Mouse (Mus musculus): Measurements from ENCODE around the gene Nptx1. TPM values are rescaled to one million over a fixed set of nuclear protein-coding genes. Genes with fewer than 3 reads are reported as not detected.
A peak's percentile ranks its signal among the peaks of the same experiment; 100 is the strongest.

Nptx1 gene
- polyA plus RNA-seq, 1 experiment from 2014 or later = 2.6 TPM

DNA sequence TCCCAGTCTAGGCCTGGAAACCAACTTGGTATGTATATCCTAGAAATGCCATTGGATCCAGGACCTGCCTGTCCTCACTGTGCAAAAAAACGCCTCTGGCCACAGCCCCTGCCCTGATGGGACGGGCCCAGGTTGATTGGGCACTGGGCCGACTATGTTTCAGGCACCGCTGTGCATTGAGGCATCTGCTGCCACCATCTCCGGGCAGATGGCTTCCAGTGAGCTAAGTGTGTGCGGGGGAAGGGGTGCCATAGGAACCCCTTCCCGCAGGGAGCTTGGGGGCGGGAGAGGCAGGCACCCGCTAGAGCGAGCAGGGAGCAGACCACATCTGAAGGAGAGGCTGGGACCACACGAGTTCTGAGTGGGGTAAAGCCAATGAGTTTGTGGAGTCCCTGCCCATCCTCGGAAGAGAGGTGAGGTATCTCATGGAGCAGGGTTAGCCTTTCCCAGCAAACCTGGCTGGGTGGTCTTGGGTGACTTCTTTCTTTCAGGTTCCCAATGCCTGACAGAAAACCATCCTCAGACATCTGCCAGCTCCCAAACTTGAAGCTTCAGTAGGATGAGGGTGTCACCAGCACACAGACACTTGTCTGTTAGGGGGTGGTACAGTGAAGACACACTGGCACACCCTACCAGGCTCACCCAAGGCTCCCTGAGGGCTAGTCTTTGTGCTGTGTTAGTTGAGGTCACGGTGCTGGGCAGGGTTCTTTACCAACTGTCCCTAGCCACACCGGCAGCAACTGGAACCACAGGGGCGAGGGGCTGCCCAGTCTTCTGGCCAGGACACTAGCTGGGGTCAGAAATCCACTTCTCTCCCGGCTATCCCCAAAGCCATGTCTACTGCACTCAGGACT lies 31.5 kb downstream of the Nptx1 start:
- no peak for DNase-seq (ENCODE audit: low spot score)
- H3K9me3 ChIP-seq = no peaks in the 10 kb centered on the region
- peaks cover 47% of the 10 kb centered on the region for H3K4me1 ChIP-seq
- H3K27me3 ChIP-seq (replicated peaks; ENCODE audit: low read depth, poor library complexity, severe bottlenecking) = peaks cover 53% of the 10 kb centered on the region
- 76% methylated on average over 16 of the region's 16 CpGs for WGBS
- H3K36me3 ChIP-seq (replicated peaks) = no peaks in the 10 kb centered on the region
- H3K27ac ChIP-seq (replicated peaks) = no peak overlapping the region
- no peak overlapping the region for H3K4me3 ChIP-seq

GRCm38 (mm10) chr11:119514967-119515636 lies 32.5 kb downstream of the Nptx1 start:
- Histone ChIP-seq H3K36me3 (replicated peaks) (no peaks in the 10 kb centered on the region), H3K4me1 (peaks cover 51% of the 10 kb centered on the region), H3K27ac (replicated peaks) (peak overlapping the region; percentile 1; the same call in 1 of the 2 replicates)

DNA sequence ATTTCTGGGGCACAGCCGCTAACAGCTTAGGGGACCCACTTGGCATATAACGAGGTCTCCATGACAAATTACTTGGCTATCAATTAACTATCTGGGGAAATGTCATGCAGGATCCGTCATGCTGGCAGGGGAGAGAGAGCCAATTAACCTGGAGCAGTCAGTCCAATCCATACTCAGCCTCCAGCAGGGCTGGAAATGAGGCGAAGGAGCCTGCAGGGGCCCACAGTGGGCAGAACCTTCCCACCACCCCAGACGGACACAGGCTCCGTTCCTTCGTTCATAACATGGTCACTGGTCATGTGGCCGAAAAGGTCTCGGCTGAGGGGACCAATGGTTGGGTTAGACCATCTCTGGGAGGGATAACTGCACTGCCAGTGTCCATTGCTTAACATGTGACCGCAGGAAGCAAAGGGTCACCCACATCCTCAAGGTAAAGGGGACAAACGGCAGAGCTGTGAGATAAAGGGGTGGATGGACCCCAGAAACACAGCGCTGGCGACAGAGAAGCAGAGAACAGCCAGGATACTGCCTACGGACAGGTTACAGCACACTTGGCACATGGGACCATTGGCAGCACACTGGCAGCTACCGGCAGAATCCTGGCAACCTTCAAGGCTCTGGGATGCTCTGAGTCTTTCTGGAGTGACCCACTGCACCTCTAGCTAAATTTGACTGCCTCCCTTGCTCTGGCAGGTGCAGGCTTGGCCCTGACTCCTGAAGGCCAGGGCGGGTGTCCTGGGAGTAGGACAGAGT lies 33.3 kb downstream of the Nptx1 start:
- no peak for DNase-seq (ENCODE audit: low spot score)
- peak overlapping the region; percentile 47 for H3K4me3 ChIP-seq
- H3K9me3 ChIP-seq = no peaks in the 10 kb centered on the region
- H3K36me3 ChIP-seq (replicated peaks) = 0 out of 2 replicates have a peak, but pooled peaks cover under 1% of the 10 kb centered on the region
- H3K4me1 ChIP-seq = peaks cover 52% of the 10 kb centered on the region
- peak overlapping the region; percentile 1; the same call in 1 of the 2 replicates for H3K27ac ChIP-seq (replicated peaks)
- 56% methylated on average over 16 of the region's 16 CpGs for WGBS
- H3K27me3 ChIP-seq (replicated peaks; ENCODE audit: low read depth, poor library complexity, severe bottlenecking) = peaks cover 59% of the 10 kb centered on the region

More at GRCm38 (mm10) chr11:119514967-119515636, 32.5 kb downstream of the Nptx1 start:
- Histone ChIP-seq H3K9me3 (no peaks in the 10 kb centered on the region), H3K27me3 (replicated peaks; ENCODE audit: low read depth, poor library complexity, severe bottlenecking) (peaks cover 59% of the 10 kb centered on the region), H3K4me3 (peak overlapping the region; percentile 47)
- WGBS = 3% methylated on average over 21 of the region's 21 CpGs
- DNase-seq (ENCODE audit: low spot score) = peak; percentile 73

GRCm38 (mm10) chr11:119513038-119513659 lies 34.4 kb downstream of the Nptx1 start:
- peaks cover 59% of the 10 kb centered on the region for H3K27me3 ChIP-seq (replicated peaks; ENCODE audit: low read depth, poor library complexity, severe bottlenecking)
- no peak overlapping the region for H3K27ac ChIP-seq (replicated peaks)
- no peak overlapping the region for H3K4me3 ChIP-seq
- WGBS = 62% methylated on average over 9 of the region's 9 CpGs
- peaks cover 11% of the 10 kb centered on the region for H3K36me3 ChIP-seq (replicated peaks)
- H3K9me3 ChIP-seq = no peaks in the 10 kb centered on the region
- DNase-seq (ENCODE audit: low spot score) = no peak
- H3K4me1 ChIP-seq = peaks cover 58% of the 10 kb centered on the region

GRCm38 (mm10) chr11:119509165-119509776 lies 38.3 kb downstream of the Nptx1 start:
- peak overlapping the region; percentile 25; the same call in 1 of the 2 replicates for H3K27ac ChIP-seq (replicated peaks)
- 73% methylated on average over 5 of the region's 5 CpGs for WGBS
- peaks cover 30% of the 10 kb centered on the region for H3K4me1 ChIP-seq

GRCm38 (mm10) chr11:119507772-119508171 lies 39.8 kb downstream of the Nptx1 start:
- peaks cover 64% of the 10 kb centered on the region for H3K36me3 ChIP-seq (replicated peaks)
- H3K9me3 ChIP-seq = no peaks in the 10 kb centered on the region
- WGBS = 88% methylated on average over 8 of the region's 8 CpGs
- peaks cover 13% of the 10 kb centered on the region; the same call in 1 of the 2 replicates for H3K27me3 ChIP-seq (replicated peaks; ENCODE audit: low read depth, poor library complexity, severe bottlenecking)
- H3K4me3 ChIP-seq = no peak overlapping the region
- no peak overlapping the region for H3K27ac ChIP-seq (replicated peaks)
- DNase-seq (ENCODE audit: low spot score) = no peak
- peaks cover 21% of the 10 kb centered on the region for H3K4me1 ChIP-seq

More at GRCm38 (mm10) chr11:119509165-119509776, 38.3 kb downstream of the Nptx1 start:
- no peak for DNase-seq (ENCODE audit: low spot score)
- Histone ChIP-seq H3K4me3 (no peak overlapping the region), H3K9me3 (no peaks in the 10 kb centered on the region), H3K27me3 (replicated peaks; ENCODE audit: low read depth, poor library complexity, severe bottlenecking) (peaks cover 25% of the 10 kb centered on the region), H3K36me3 (replicated peaks) (peaks cover 49% of the 10 kb centered on the region)

- H3K9me3 ChIP-seq = no peaks in the 10 kb centered on the region
- H3K4me3 ChIP-seq = no peak overlapping the region
- WGBS = 82% methylated on average over 4 of the region's 4 CpGs
- DNase-seq (ENCODE audit: low spot score) = no peak
- no peak overlapping the region for H3K27ac ChIP-seq (replicated peaks)
- peaks cover 15% of the 10 kb centered on the region for H3K4me1 ChIP-seq
- H3K36me3 ChIP-seq (replicated peaks) = peaks cover 78% of the 10 kb centered on the region
- peaks cover 6% of the 10 kb centered on the region; the same call in 1 of the 2 replicates for H3K27me3 ChIP-seq (replicated peaks; ENCODE audit: low read depth, poor library complexity, severe bottlenecking)
Measured at GRCm38 (mm10) chr11:119506386-119506785, 41.2 kb downstream of the Nptx1 start.

- no peak overlapping the region for H3K27ac ChIP-seq (replicated peaks)
- no peaks in the 10 kb centered on the region for H3K9me3 ChIP-seq
- peaks cover 98% of the 10 kb centered on the region for H3K36me3 ChIP-seq (replicated peaks)
- H3K27me3 ChIP-seq (replicated peaks; ENCODE audit: low read depth, poor library complexity, severe bottlenecking) = no peaks in the 10 kb centered on the region
- peak; percentile 78 for DNase-seq (ENCODE audit: low spot score)
- H3K4me1 ChIP-seq = 0 out of 2 replicates have a peak, but pooled peaks cover 3% of the 10 kb centered on the region
- no peak overlapping the region for H3K4me3 ChIP-seq
Measured at GRCm38 (mm10) chr11:119503675-119504074, 43.9 kb downstream of the Nptx1 start.

DNA sequence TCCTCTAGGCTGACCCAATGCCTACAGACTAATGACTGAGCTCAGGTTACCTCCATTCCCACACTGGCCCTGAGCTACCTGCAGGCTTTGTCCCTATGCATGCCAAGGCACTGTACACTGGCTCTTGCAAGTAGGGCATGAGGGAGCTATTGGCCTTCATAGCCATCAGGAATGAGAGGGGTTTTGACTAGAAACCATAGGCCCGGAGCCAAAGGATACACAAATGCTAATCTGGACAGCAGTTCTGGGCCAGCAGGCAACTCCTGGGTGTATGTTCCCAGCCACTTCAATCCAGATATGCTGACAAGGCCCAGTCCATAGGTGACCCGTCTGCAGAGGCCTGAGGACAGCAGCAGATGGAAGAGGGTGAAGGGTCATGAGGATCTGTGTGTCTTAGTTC lies 47.5 kb downstream of the Nptx1 start:
- no peaks in the 10 kb centered on the region for H3K27me3 ChIP-seq (replicated peaks; ENCODE audit: low read depth, poor library complexity, severe bottlenecking)
- H3K27ac ChIP-seq (replicated peaks) = no peak overlapping the region
- H3K36me3 ChIP-seq (replicated peaks) = peaks cover 86% of the 10 kb centered on the region
- DNase-seq (ENCODE audit: low spot score) = no peak
- no peaks in the 10 kb centered on the region for H3K9me3 ChIP-seq
- WGBS = 84% methylated on average over 2 of the region's 2 CpGs
- no peak overlapping the region for H3K4me3 ChIP-seq
- H3K4me1 ChIP-seq = no peaks in the 10 kb centered on the region

- Histone ChIP-seq H3K36me3 (replicated peaks) (peaks cover 84% of the 10 kb centered on the region), H3K4me3 (no peak overlapping the region), H3K27ac (replicated peaks) (no peak overlapping the region), H3K4me1 (no peaks in the 10 kb centered on the region), H3K9me3 (no peaks in the 10 kb centered on the region), H3K27me3 (replicated peaks; ENCODE audit: low read depth, poor library complexity, severe bottlenecking) (no peaks in the 10 kb centered on the region)
- WGBS = 95% methylated on average over 4 of the region's 4 CpGs
- DNase-seq (ENCODE audit: low spot score) = no peak
Measured at GRCm38 (mm10) chr11:119499297-119499696, 48.3 kb downstream of the Nptx1 start.

DNA sequence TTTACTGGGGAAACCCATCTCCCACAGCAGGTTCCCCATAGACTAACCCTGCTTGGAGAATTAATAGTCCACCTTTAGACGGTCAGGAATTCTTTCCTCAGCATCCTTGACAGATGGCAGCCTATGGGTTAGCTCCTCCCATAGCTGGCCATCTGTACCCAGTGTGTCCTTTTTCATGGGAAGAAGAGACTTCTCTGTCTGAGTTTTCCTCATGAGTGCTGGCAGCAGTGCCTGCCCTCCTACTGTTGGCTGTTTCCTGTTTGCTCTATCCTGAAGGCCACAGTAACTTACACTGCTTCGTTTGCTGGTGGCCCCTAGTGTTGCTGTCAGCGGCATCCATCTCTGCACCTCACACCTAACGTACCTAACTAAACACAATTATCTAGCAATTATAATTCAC lies 50.1 kb downstream of the Nptx1 start:
- H3K4me1 ChIP-seq = peaks cover 8% of the 10 kb centered on the region
- no peak overlapping the region for H3K27ac ChIP-seq (replicated peaks)
- DNase-seq (ENCODE audit: low spot score) = no peak
- no peak overlapping the region for H3K4me3 ChIP-seq
- 80% methylated on average over 4 of the region's 4 CpGs for WGBS
- H3K36me3 ChIP-seq (replicated peaks) = peaks cover 79% of the 10 kb centered on the region
- H3K9me3 ChIP-seq = no peaks in the 10 kb centered on the region
- H3K27me3 ChIP-seq (replicated peaks; ENCODE audit: low read depth, poor library complexity, severe bottlenecking) = no peaks in the 10 kb centered on the region
